Mouse (Mus musculus): ENCODE measurements around the gene Filip1l. TPM values are rescaled to one million over a fixed set of nuclear protein-coding genes. Genes with fewer than 3 reads are reported as not detected.

The Filip1l gene
- 2.7 and 3.2 TPM in 2 replicates for polyA plus RNA-seq (2015; fragmentation: Nextera tagmentation; extraction: Ambion mirVana)

DNA sequence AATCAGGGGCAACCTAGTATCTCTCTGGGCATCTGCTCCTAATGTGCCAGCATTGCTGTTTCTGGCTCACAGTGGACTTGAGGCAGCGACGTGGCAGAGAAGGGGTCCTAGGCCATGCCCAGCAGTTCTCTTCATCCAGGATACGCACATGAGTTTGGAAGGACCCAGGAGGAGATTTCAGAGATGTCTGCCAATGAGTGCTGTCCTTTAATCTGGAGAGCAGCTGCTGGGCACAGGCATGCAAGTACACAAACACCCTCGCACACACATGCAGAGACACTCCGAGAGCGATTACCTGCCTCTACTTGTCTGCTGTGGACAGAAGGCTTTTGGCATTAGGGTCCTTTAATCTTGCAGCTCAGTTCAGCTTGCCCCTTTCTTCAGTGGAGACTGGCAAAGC lies at the start of gene Filip1l:
Filip1l (plus strand) TSS at position 343 of the 400 bp plus-strand sequence.

DNA sequence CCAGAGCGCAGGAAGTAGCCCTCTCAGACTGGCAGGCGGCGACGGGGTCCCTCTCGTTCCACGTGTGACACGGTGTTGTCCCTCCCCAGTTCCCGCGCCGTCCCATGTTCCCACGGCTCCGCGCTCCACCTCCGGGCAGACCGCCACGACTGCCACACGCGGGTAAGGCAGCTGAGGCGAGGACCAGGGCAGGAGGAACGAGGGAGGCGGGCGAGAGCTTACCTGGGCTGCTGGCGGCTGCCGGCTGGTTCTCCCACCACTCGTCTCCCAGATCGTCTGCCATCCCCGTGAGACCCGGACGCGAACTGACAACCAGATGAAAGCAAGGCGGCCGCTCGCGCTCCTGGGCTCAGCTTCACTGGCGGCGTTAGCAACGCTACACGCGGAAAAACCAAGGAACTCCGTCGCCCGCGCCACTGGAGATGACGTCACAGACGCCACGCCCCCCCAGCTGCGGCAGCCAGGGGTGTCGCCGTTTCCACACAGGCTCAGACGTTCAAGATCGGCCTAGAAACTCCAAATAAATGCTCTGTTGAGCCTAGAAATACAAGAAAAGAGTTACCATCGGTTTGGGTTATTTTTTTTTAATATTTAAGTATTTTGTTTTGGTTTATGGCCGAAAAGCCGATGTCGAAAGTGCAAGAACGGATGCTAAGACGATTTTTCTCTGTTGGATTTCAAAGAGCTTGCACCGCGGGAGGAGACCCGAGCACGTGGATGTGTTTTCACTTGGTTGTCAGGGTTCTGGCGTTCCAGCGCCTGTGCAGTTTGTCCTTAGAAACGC lies 253.7 kb downstream of the Filip1l start, which contains the start of gene Cmss1:
Cmss1 (minus strand) TSS at position 421 of the 784 bp plus-strand sequence.

Other genes starting within 250 kb of the Filip1l start
- gene Tomm70a, start 231.4 kb upstream of the Filip1l start, polyA plus RNA-seq (2015; fragmentation: Nextera tagmentation; extraction: Ambion mirVana), result 63.3 and 63.8 TPM in 2 replicates
- 68.9 and 73.2 TPM in 2 replicates for gene Nit2, start 185.8 kb upstream of the Filip1l start, polyA plus RNA-seq (2015; fragmentation: Nextera tagmentation; extraction: Ambion mirVana)
- 28.5 and 29.8 TPM in 2 replicates for gene Tbc1d23, start 121.6 kb upstream of the Filip1l start, polyA plus RNA-seq (2015; fragmentation: Nextera tagmentation; extraction: Ambion mirVana)
- gene Tmem30c, start 60.2 kb upstream of the Filip1l start, polyA plus RNA-seq (2015; fragmentation: Nextera tagmentation; extraction: Ambion mirVana), result 0.12 and 0.22 TPM in 2 replicates